Mouse (Mus musculus) spleen, postnatal 14 days (tissue): ENCODE measurements around the gene Gm17334.

Source experiments
- DNase-seq, 2 experiments: peaks; one replicate each; pipeline ENCODE4 v3.0.0; 2021 to 2022; ENCODE audit warnings: low spot score in 2 of 2

Gene Gm17334

DNA sequence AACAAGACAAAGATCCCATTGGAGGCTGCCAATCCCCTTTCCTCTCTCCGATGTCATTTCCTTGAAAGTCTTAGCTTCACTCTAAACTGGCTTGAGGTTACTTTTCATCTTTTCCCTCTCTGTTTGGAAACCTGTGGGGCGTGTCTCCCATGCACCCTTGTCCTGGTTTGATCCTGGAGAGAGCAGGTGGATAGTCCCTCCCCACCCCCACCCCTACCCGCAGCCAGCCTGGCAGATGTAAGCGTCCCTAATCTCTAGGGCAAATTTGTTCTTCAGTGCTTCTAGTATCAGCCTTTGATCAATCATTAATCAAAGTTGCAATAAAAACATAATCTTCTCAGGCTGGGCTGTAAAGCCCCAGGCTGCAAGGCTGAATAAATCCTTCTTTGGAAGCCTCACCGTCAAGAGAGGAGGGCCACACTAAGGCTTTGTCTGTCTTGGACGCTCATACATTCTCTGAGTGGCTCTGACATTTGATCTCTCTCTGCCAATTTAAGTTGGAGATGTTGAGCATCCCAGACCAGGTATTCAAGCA lies 24.5 kb upstream of the Gm17334 start:
- no peak for DNase-seq

DNA sequence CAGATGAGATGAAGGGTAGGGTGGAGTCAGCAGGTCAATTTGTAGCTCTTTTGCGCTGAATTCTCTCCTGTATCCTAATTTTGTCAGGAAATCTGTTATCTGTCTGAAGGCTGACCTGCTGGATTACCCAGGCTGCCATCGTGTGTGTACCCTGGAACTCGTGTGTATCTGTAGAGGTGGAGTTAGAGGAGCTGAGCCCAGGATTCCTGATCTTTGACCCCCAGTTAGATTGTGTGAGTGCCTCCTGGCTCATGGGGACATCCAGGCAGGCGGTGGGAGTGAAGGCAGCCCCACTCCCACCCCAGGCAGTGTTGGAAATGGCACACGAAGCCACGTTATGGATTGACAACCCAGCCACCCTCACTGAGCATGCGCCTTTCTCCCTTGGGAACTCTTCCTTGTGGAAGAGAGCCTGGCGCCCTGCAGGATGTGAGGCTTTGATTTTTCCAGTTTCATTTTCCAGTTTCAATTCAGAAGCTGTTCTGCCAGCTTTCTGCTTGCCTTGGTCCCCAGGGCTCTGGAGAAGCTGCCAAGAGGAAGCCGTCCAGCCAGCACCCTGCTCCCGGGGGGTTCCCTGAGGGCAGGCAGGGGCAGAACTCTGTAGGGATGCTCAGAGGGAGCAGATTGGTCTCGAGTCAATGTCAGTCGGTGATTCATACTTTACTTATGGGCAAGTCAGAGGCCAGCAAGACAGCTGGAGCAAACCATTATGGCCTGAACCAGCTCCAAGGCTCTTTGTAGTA lies 23.6 kb upstream of the Gm17334 start:
- DNase-seq, result no peak

DNA sequence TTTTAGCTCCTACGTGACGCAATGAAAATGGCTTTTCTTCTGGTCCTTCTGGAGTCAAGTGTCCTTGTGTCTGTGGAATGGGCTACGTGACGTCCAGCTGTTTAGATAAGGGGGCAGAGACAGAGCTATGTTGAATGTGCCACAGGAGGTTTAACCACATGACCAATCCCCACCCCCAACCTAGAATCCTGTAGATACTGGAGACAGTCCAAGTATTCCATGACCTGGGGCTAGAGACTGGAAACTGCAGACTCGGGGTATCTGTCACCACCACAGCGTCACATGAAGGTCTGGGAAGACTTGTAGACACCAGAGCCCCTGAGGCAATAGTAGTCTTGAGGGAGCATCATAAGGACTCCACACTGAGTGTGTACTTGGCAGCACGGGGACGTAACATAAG lies 22.8 kb upstream of the Gm17334 start:
- DNase-seq, result no peak

DNA sequence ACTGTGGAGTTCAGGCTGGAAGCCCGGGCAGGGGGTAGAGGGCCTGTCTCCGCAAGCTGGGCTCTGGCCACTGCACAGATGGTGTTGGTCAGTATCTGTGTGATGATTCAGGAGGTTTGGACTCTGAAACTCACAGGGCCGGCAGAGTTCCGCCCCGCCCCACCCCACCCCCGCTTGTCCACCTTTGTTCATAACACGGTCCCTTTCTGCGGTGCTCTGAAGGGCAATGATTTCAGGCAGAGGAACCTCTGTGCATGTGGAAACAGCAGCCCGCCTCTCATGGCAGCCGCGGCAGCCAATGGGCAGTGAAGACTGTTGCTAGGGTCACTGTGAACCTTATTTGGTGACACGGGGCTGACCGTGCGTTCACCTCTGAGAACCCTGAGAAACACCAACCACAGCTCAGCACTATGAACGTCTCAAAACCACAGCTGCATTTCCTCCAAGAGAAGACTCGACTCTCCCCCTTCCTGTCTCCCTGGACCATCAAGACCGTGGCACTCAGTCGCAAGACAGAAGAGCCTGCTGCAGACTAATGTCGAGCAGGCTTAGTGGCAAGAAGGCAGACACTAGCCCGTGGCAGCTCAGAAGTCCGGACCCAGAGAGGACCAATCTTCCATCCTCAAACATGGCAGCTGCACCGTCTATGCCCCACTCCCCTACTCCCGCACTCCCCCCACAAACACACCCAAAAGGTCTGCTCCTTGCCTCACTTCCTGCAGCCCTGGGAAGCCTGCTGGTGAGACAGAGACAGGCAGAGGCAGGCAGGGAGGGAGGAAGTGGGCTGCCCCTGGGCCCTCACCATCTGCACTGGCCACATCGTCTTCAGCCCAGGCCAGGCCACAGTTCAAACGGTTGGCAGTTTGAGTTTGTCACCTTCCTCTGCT lies 21.9 kb upstream of the Gm17334 start:
- DNase-seq, result peak in 1 of 2 experiments; percentile 40

DNA sequence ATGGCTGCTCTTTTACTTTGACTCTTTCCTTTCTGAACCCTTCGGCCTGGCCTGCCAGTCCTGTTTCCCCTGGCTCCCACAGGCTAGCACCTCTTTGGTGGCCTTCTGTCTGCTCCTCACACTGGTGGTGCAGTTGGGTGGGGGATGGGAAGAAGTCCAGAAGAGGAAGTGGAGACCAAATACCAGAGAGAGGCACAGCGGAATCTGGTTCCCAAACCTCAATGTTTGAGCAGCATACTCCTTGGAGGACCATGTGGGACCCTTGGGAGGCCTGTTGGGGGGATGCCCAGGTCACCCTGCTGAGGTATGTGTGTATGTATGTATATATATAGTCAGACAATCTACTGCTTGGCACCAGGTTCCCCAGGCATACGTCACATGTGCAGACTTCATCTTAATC lies 21.0 kb upstream of the Gm17334 start:
- peak in 1 of 2 experiments; percentile 35 for DNase-seq

DNA sequence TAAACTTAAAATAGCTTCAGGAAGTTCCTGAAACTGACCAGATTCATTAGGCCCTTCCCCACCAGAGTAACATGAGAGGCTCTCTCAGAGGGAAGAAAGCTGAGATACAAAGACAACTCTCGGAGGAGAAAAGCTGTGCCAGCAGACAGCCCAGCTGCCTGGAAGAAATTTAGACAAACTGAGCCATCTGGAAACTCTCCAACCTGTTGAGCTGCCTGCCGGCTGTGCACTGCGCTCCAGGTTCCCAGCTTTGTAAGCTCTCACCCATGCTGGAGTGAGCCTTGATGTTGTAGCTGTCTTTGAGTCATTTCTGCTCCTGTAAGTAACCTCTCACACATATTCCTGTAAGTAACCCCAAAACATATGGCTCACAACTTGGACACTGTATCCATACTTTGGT lies 20.0 kb upstream of the Gm17334 start:
- DNase-seq, result no peak

DNA sequence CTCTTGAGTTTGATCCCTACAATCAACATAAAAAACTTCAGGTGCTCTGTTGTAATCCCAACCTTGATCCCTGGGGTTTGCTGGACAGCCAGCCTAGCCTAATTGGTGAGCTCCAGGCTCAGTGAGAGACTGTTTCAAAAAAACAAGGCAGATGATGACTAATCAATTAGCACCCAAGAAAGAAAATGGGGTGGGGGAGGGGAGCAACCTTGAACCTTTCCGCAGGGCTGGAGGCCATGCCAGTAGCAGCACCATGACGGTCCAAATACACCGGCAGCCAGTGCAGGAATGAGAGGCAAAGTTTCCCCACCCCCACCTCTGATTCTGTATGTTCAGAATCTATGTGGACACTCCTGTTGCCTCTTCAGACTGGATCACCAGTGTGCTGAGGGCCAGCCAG lies 16.3 kb upstream of the Gm17334 start:
- no peak for DNase-seq

DNA sequence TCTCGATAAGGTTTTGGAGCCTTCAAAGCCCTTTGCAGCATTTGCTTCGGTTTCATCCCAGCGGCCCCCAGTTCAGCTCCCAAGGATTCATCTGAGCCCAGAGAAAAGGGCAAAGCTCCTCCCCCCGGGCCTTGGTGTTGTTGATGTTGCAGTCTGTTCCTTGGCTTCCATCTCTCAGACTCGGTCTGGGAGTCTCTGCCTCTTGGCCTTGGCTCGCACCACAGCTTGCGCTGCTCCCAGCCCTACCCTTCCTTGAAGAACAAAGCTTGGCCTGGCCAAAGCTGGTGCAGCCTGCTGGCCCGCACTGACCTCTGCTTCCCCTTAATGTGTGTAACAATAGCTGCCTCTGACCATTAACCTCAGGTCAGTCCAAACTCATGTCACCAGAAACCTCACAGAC lies 15.2 kb upstream of the Gm17334 start:
- no peak for DNase-seq

DNA sequence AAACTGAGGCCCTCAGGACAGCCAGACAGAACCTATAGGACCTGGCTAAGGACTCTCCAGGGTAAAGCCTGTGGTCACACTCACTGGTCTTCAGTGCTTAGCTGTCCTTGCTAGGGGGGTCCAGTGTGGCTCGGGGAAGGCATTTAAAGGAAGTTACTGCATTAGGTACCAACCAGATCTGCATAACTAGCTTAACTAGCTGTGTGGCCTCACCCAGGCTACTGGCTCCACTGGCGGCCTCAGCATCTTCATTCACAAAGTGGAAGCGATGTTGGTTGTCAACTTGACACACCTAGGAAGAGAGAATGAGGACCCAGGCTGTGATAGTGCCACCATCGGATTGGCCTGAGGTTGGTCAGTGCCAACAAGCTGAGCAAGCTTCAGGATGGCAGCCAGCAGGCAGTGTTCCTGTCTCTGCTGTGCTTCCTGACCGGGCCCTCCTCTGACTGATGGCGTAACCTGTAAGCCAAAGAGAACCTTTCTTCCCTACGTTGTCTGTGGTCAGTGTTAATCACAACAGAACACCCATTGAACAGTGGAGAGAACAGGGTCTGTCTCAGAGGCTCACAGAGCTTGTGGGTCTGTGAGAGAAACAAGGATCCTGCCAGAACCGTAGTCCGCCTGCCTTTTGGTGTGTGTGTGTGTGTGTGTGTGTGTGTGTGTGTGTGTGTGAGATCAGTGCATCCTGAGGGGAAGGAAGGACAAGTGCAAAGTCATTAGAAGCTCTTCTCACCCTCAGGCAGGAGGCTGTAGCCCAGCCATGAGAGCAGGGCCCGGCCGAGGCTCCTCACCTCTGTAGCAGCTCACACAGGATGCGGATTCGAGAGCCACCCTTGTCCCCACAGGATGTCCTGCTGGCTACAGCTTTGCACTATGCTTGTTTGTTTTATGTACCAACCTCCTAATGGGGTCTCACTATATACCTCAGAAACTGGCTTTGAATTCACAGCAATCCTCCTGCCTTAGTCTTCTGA lies 13.4 kb upstream of the Gm17334 start:
- no peak for DNase-seq

DNA sequence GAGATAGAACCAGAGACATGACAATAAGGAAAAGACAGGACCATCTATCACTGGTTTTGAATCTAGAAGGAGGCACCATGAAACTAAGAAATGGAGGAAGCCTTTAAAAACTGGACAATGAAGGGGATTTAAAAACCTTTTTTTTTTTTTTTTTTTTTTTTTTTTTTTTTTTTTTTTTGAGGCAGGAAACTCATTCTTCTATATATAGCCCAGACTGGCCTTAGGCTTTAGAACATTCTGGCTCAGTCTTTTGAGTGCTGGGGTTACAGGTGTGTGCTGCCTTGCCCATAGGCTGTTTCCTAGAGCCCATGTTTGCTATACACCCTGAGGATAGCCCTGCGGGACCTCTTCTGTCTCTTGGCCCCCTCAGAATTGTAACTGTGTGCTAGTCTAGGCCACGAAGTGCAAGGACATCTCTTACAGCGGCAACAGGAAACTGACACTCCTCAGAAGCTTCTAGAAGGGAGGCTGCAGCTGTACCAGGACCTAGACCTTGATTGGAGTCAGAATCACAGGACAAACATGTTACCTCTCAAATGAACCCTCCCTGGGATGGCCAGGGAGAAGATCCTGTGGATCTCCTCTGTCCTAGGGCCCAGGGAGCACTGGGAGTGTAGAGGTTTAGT lies 12.4 kb upstream of the Gm17334 start:
- DNase-seq, result no peak

DNA sequence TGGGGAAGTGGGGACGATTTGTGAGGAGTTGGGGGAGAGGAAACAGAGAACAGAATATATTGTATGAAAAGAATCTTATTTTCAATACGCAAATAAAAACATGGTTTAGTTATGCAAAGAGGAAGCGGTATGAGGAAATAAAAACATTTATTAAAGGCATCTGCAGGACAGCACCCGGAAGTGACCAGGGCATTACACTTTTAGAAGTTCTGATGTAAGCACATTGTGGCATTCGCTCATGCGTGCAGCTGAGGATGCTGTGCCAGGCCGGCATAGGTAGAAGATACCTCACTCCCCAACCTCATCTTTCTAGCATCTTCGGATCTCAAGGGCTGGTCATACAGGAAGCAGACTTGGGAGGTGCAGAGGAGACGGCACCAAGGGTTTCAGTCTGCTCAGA lies 10.3 kb upstream of the Gm17334 start:
- DNase-seq, result no peak

DNA sequence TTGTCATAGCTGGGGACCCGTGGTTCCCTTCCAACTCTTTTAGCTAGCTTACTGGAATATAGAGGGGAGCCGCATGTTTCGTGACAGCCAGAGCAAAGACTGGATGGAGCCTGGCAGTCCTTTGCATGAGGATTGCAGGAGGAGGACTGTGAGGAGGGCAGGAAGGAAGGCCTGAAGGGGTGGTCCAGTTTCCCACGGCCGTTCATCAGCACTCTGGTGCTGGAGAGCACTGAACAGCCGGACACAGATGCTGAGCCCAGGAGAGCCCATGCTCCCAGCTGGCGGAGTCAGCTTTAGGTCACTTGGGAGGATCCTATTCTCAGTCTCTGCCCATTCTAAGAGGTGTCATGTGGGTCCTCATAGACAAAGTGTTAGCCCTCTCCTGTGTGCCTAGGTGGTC lies 9.0 kb upstream of the Gm17334 start:
- DNase-seq, result no peak

DNA sequence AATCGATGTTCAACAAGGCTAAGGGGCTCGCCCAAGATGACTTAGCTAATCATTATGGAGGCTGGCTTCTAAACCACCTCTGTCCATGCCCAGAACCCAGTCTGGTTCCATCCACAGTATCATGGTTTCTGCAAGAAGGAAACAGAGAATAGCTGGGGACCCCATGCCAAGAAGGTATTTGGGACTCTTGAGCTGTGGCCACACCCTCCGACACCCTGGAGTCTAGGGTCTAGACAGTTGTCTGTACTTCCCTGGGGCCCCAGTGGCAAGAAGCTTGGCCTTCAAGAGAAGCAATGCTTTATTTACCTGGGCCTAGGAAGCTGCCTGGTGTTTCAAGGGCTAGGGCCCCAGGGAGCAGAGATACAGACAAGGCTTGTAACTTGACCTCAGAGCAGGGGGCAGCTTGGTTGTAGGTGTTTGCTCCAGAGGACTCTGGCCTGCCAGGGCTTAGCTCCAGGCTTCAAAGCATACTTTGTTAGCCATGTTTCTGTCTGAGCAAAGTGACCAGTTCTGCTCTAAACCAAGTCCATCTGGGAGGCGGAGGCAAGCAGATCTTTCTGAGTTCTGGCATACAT lies 8.3 kb upstream of the Gm17334 start:
- DNase-seq, result no peak

DNA sequence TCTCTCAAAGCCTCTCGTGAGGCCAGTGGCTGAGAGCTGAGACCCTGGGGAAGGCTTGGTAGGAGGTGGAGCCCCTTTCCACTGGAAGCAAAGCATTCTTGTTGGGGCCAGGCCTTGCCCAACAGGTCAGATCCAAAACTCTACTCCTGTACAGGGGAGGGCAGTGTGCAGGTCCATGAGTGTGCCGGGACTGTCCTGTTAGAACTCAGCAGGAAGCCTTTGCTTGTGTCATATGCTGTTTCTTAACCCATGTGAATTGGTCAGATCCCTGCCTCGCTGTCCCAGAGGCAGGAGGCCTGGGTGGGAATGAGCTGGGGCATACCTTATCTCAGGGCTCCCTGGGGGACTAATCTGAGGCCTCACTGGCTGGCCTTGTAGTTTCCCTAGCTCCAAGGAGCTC lies 7.3 kb upstream of the Gm17334 start:
- no peak for DNase-seq

DNA sequence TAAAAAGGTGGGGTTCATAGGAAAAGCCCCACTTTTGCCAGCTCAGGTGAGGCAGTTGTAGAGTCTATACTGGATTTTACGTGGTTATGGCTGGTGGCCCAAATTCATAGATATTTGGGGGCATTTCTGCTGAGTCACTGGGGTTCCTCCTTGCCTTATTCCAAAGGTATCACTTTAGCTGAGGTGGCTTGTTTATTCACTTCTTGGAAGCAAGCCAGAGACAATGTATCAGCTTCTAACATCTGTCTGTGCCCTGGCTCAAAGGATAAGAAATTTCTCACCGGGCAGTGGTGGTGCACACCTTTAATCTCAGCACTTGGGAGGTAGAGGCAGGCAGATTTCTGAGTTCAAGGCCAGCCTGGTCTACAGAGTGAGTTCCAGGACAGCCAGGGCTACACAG lies 6.8 kb upstream of the Gm17334 start:
- DNase-seq, result no peak

DNA sequence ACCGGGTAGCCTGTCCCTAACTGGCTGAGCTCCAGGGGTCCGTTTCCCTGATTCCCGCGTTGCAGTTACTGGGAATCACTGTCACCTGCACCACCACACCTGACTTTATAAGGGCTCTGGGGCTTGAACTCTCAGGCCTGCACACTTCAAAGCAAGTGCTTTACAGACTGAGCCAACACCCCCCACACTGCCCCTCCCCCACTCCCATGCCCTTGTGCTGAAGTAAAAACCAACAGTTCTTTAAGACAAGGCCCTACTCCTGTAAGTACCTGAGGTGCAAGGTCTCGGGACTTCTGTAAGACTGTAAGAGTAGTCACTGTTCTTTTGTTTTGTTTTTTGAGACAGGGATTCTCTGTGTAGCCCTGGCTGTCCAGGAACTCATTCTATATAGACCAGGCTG lies 5.5 kb upstream of the Gm17334 start:
- DNase-seq, result no peak

DNA sequence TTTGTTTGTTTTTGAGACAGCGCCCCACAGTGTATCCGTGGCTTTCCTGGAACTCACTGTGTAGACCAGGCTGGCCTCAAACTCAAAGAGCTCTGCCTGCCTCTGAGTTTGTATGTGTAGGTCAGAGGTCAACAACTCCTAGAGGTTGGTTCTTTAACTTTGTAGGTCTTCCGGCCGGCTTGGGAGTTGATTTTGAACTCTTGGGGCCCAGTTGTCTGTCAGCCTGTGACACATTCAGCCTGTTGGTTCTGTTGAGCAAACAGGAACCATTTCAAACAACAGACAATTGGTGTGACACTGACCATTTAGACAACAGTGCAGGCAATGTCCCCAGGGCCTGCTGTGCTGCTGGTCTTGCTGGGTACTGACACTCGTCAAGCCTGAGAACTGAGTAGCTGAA lies 4.7 kb upstream of the Gm17334 start:
- DNase-seq, result no peak

DNA sequence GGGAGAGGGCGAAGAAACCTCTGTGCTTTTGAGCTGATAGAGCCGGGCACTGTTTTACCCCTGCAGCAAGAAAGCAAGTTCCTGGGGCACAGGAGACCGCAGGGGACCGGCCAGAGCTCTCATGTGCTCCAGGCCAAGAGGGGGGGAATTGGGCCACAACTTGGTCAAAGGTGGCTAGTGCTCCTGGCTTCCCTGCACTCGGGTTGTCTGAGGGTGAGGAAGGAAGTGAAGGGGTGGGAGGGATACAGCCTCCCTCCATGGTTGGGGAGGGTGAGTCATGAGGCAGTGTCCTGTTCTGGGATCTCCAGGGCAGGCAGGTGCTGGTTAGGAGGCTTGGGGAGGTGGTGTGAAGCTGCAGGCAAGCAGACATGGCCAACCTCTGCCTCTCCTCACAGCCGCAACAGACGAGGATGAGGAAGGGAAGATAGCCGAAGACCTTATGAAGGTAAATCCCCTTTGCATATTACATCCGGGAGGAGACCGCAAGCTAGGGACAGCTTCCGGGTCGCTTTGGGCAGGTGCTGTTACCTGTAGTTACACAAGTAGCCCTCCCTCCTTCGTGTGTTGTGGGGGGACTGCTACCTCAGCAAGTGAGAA lies 1.8 kb upstream of the Gm17334 start:
- DNase-seq, result no peak

DNA sequence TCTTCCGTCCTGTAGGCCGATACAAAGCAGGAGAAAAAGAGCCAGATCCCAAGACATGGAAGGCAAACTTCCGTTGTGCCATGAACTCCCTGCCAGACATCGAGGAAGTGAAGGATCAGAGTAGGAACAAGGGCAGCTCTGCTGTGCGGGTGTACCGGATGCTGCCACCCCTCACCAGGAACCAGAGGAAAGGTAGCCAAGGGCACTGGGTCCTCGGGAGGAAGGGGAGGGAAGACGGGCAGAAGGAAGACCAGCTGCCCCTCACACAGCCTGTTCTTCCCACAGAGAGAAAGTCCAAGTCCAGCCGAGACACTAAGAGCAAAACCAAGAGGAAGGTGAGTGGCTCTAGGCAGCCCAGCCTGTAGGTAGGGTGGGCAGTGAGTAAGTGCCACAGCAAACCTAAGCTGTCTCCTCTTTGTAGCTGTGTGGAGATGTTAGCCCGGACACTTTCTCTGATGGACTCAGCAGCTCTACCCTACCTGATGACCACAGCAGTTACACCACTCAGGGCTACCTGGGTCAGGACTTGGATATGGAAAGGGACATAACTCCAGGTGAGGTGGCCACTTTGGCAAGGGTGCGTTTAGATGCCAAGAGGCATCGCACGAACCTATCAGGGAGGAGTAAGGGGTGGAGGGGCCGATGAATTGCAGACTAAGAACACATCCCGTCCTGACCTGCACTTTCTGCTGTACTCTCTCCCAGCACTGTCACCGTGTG lies 814 bp upstream of the Gm17334 start:
- DNase-seq, result no peak

DNA sequence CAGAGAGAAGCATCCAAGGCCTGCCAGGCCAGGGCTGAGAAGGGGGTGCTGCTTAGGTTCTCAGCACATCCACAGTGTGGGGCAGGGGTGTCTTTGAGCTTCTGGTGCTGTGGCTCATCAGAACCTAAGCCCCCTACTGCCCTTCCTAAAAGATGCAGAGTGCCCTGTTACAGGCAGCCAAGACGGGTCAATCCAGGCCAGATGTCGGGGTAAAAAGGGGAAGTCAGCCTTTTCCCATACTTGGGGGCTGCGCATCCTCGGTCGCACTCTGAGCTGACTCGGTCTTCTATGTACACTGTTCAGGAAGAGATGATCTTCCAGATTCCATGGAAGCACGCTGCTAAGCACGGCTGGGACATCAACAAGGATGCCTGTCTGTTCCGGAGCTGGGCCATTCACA lies 451 bp downstream of the Gm17334 start:
- DNase-seq, result no peak
